Mouse (Mus musculus) liver, adult 2 months (tissue): Measurements from ENCODE around the gene Ptpn4.

Experiments
- CTCF ChIP-seq: fragments of 200-500 bp; IDR thresholded peaks from 2 replicates; pipeline ENCODE4 v1.5.1; 2011; ENCODE audit warnings: low read depth, low read length, control low read depth
- POLR2A ChIP-seq: fragments of 200-500 bp; IDR thresholded peaks from 2 replicates; pipeline ENCODE4 v1.6.1; 2011; ENCODE audit warnings: low read length, control low read depth; ENCODE audit not compliant: insufficient read depth; ENCODE audit errors: extremely low read depth

DNA sequence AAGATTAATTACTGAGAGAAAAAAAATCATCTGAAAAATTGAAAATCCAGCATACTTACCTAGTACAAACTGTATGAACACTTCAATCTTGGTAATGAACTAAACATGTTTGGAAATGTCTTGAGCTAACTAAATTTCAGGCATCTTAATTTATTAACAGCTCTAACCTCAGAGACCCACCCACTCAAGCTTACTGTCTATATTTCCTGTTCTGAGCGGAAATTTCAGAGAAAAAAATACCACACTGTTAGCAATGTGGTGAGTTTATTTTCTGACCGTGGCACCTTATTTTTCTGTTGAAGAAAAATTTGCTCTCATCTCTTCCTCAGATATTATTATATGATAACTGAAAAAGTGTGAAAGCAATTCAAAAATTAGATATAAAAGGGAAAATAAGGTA, 124.4 kb downstream of the Ptpn4 start:
- no peak for TF ChIP-seq CTCF
- TF ChIP-seq POLR2A = no peak
